In genomic region chr15:100449495-100449894, GRCm38 (mm10) we compare ENCODE assay signal across 31 mouse cellular contexts. TPM values are rescaled to one million over a fixed set of nuclear protein-coding genes. Genes with fewer than 3 reads are reported as not detected.
DNase-seq lines count a peak whose midpoint lies in the region; ATAC-seq lines count a peak whose summit lies in the region.
"Had no signal": no experiment of that assay in that cellular context is flagged by ENCODE, and none has a peak within 500 bp of the region (broad histone marks: within the 10 kb centered on the region; RNA-seq: fewer than 3 reads in every experiment).

No protein-coding gene starts in this region.

- no peaks in the 10 kb centered on the region for H3K36me3 ChIP-seq in hindbrain, embryonic 10.5 days
- H3K36me3 ChIP-seq: embryonic facial prominence, embryonic 10.5 days; embryonic facial prominence, embryonic 13.5 days; hindbrain, embryonic 13.5 days; intestine, embryonic 15.5 days had no signal

- ATAC-seq in erythroblast, adult 5-6 weeks (replicated peaks; ENCODE audit: low FRiP score, poor library complexity, severe bottlenecking), result 0 out of 2 replicates have a peak, but pooled peaks have one; percentile 37
- ATAC-seq in monocyte, adult 5-6 weeks (replicated peaks; ENCODE audit: insufficient number of reproducible peaks, low FRiP score, low TSS enrichment, poor library complexity, severe bottlenecking), result peak; percentile 66
- ATAC-seq: forebrain, embryonic 14.5 days; forebrain, postnatal 0 days; hindbrain, embryonic 16.5 days; intestine, embryonic 15.5 days had no signal

- H3K27me3 ChIP-seq in hindbrain, embryonic 10.5 days (ENCODE audit: insufficient read depth, poor library complexity, severe bottlenecking), result no peaks in the 10 kb centered on the region
- H3K27me3 ChIP-seq: embryonic facial prominence, embryonic 13.5 days; hindbrain, embryonic 13.5 days; intestine, embryonic 15.5 days had no signal

- no peaks in the 10 kb centered on the region for H3K9me3 ChIP-seq in hindbrain, embryonic 10.5 days
- H3K9me3 ChIP-seq: embryonic facial prominence, embryonic 10.5 days; embryonic facial prominence, embryonic 13.5 days; hindbrain, embryonic 13.5 days; intestine, embryonic 15.5 days had no signal

- peak; percentile 57 for DNase-seq in MN1 (ENCODE audit: low spot score)
- DNase-seq in hindbrain, embryonic 10.5 days (ENCODE audit: low spot score), result no peak
- no peak for DNase-seq in ovary, postnatal 14 days (ENCODE audit: low spot score)
- DNase-seq in spleen, postnatal 14 days (ENCODE audit: low spot score in 2 of 2), result no peak
- no peak for DNase-seq in thymus, postnatal 10 days (ENCODE audit: low spot score in 2 of 2)
- DNase-seq: adrenal gland, adult 2 months; adrenal gland, postnatal 14 days; cerebellum, adult 2 months; cerebellum, adult 9-11 months; cerebellum, postnatal 25 days; embryo, embryonic 11 days; forebrain, postnatal 0 days; gastrocnemius, adult 2 months; gastrocnemius, postnatal 14 days; heart, adult 11 months had no signal

- WGBS in hindbrain, embryonic 10.5 days, result 98% methylated on average over 3 of the region's 3 CpGs

- no peak overlapping the region for H3K27ac ChIP-seq in hindbrain, embryonic 10.5 days
- H3K27ac ChIP-seq: embryonic facial prominence, embryonic 10.5 days; embryonic facial prominence, embryonic 13.5 days; gastrocnemius, adult 2 months; hindbrain, embryonic 13.5 days; intestine, embryonic 15.5 days had no signal

- no peak overlapping the region for H3K4me3 ChIP-seq in hindbrain, embryonic 10.5 days
- H3K4me3 ChIP-seq: embryonic facial prominence, embryonic 10.5 days; embryonic facial prominence, embryonic 13.5 days; gastrocnemius, adult 2 months; hindbrain, embryonic 13.5 days; intestine, embryonic 15.5 days had no signal

- no peaks in the 10 kb centered on the region for H3K4me1 ChIP-seq in hindbrain, embryonic 10.5 days (replicated peaks)
- H3K4me1 ChIP-seq: embryonic facial prominence, embryonic 10.5 days; hindbrain, embryonic 13.5 days; intestine, embryonic 15.5 days had no signal

RNA-seq across cellular contexts. Expression of gene Letmd1, which starts 19.3 kb away (rescaled TPM):
- total RNA-seq in erythroblast, adult 5-6 weeks (2015; ENCODE audit: low replicate concordance), result 4.4 and 4.8 TPM in 2 replicates
- 2.5 and 3.7 TPM in 2 replicates for total RNA-seq in erythroblast, adult 5-6 weeks (2017; ENCODE audit: low replicate concordance)
- total RNA-seq in monocyte, adult 5-6 weeks (2017), result 12.8 to 20.7 TPM (median 13.0 TPM) in 3 replicates
- 38.0 and 41.2 TPM in 2 replicates for polyA plus RNA-seq in hindbrain, embryonic 10.5 days (2016; fragmentation: Nextera tagmentation; extraction: Ambion mirVana)

RNA-seq across cellular contexts. Expression of gene Slc11a2, which starts 24.6 kb away (rescaled TPM):
- total RNA-seq in erythroblast, adult 5-6 weeks (2015; ENCODE audit: low replicate concordance), result 14.6 and 18.3 TPM in 2 replicates
- 20.1 and 23.8 TPM in 2 replicates for total RNA-seq in erythroblast, adult 5-6 weeks (2017; ENCODE audit: low replicate concordance)
- 5.1 to 17.3 TPM (median 9.7 TPM) in 3 replicates for total RNA-seq in monocyte, adult 5-6 weeks (2017)
- polyA plus RNA-seq in hindbrain, embryonic 10.5 days (2016; fragmentation: Nextera tagmentation; extraction: Ambion mirVana), result 25.1 and 26.2 TPM in 2 replicates

RNA-seq across cellular contexts. Expression of gene Gm5475, which starts 27.5 kb away (rescaled TPM):
- not detected in 2 replicates for total RNA-seq in erythroblast, adult 5-6 weeks (2015; ENCODE audit: low replicate concordance)
- not detected in 2 replicates for total RNA-seq in erythroblast, adult 5-6 weeks (2017; ENCODE audit: low replicate concordance)
- total RNA-seq in monocyte, adult 5-6 weeks (2017), result 0.49 TPM in 1 of 3 replicates, not detected in the others
- polyA plus RNA-seq in hindbrain, embryonic 10.5 days (2016; fragmentation: Nextera tagmentation; extraction: Ambion mirVana), result not detected in 2 replicates
- total RNA-seq: adrenal gland, adult 2 months; ES-E14; forebrain, postnatal 0 days; gastrocnemius, adult 2 months; gastrocnemius, postnatal 14 days; gastrocnemius, postnatal 4 days; heart, adult 8-10 months; heart, postnatal 25 days; hematopoietic stem cell, adult 5-6 weeks had no signal
- polyA plus RNA-seq: cerebellum, adult 2 months; embryonic facial prominence, embryonic 10.5 days; embryonic facial prominence, embryonic 13.5 days; forebrain, embryonic 11.5 days; forebrain, embryonic 14.5 days; heart, embryonic 11.5 days; heart, embryonic 14.5 days had no signal

RNA-seq across cellular contexts. Expression of gene Csrnp2, which starts 45.8 kb away (rescaled TPM):
- 0.21 TPM in 1 of 2 replicates, not detected in the other for total RNA-seq in erythroblast, adult 5-6 weeks (2015; ENCODE audit: low replicate concordance)
- 0.51 and 0.98 TPM in 2 replicates for total RNA-seq in erythroblast, adult 5-6 weeks (2017; ENCODE audit: low replicate concordance)
- total RNA-seq in monocyte, adult 5-6 weeks (2017), result 3.4 to 4.2 TPM (median 3.6 TPM) in 3 replicates
- polyA plus RNA-seq in hindbrain, embryonic 10.5 days (2016; fragmentation: Nextera tagmentation; extraction: Ambion mirVana), result 20.9 and 26.2 TPM in 2 replicates
